Mouse (Mus musculus) gastrocnemius, postnatal 25 days (tissue): ENCODE data around the gene Magi1. TPM values are rescaled to one million over a fixed set of nuclear protein-coding genes. Genes with fewer than 3 reads are reported as not detected.
"Not testable (repeated sequence)": the region's sequence is repeated elsewhere in the genome, so short reads cannot be mapped to it uniquely, and the experiment has no call there.

Source experiments
- DNase-seq: peaks from one replicate; pipeline ENCODE4 v3.0.0; 2022
- total RNA-seq, 2 experiments: library from RNA; stranded (reverse); gene quantifications; 1 replicate in 1 of 2; 2 replicates in 1 of 2; pipeline ENCODE4 v1.2.3; 2021

Magi1 gene
- total RNA-seq, 2 experiments from 2014 or later: 3.5 to 3.9 TPM

DNA sequence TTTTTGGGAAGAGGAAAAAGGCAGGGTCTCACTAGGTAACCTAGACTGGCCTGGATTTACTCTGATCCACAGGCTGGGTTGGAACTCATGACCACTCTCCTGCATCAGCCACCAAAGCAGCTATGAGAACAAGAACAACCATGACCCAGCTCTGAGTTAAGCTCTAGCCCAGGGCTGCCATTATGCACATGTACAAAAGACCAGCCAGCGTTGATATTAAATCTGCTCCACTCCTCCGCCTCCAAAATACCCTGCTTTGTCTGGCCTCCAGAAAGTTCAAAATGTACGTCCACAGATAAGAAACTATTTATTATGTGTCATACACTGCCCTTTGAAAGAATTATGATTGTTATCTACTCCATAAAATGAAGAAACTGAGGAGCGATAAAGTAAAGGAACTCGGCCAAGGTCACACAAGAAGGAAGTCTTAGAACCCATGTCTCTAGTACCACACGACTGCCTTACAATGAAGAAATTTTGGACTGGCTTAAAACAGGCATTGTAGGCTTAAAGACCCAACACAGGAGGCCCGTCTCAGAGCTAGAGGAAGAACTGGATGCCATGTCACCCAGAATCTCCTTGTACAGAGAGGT, 223.0 kb downstream of the Magi1 start:
- DNase-seq: no peak

DNA sequence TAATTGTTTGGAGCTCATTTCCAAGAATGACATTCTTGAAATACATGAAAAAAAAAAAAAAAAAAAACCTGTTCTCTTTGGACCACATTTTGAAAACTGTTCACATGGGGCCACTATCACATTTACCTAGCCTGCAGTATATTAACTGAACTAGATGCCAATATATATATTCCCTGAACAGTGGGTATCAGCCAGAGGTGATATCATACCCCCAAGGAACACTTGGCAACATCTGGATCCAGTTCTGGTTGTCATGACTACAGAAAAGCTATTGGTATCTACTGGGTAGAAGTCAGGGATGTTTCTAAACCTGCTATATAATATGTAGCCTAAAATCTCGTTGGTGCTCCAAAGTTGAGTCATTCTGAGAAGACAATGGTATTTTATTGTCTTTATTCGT, 224.6 kb downstream of the Magi1 start:
- no peak for DNase-seq

DNA sequence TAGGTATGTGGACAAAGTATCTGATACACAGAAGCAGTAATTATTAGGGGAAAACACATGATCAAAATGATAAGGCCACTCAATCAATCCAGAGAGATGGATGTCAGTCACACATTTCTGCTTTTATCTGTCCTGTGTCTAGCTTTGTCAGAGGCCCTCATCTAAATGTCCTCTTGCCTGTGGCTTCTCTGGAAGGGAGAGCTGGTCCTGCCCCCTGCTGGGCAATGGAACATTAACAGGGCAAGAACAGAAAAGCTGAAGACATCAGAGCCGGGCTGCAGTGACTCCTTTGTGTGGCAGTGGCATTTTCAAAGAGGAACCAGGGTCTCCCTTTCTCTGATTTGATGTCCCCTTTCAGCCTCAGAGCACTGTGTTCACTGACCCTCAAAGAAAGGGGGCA, 229.8 kb downstream of the Magi1 start:
- DNase-seq: no peak

DNA sequence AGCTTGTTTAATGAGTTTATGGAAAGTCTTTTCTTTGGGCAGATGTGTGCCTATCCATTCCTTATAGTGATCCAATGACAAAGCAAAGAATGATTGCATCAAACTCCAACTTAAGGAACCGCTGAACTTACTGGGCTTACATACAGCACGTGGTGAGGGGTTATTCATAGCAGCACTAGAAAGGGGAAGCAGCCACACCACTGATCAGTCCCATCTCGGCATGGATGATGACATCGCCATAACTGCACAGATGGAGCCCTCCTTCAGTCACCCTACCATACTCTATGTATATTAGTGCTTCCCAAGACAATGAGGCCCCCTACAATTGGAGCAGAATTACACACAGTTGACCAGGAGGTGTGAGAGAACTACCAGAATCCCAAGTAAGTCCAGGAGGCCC, 238.5 kb downstream of the Magi1 start:
- no peak for DNase-seq

DNA sequence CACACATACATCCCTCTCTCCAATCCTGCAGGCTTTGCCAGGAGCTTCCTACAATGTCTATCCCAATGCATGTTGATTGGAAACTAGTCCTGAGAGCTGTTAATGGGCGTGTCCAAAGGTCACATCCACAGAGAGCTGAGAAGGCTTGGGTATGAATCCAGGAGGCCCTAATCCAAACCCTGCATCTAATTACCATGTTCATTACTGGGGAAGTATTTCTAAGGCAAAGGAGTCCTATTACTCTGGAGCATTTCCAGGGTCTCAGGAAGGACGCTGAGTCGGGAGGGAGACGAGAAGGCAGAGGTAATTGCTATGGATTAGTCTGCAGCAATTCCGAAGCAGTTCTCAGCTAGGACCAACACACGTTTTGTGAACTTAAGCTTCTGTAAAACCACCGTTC, 240.3 kb downstream of the Magi1 start:
- DNase-seq: no peak

DNA sequence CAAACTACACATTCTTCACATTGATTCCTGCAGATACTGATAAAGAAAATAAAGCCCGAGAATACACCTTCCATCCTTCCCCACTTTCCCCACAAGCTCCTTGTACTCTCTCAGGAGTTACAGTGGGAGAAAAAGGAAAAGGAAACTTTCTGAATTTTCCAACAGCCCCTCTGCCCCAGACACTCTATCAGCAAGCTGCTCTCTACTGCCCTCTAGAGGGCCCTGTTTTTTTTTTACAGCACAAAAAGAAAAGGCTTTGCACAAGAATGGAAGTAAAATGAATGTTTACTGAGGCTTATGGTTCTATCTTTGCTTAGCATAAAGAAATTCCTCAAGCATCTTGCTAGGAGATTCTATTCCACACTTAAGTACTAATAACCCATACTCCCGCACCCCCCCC, 243.6 kb downstream of the Magi1 start:
- DNase-seq: no peak

DNA sequence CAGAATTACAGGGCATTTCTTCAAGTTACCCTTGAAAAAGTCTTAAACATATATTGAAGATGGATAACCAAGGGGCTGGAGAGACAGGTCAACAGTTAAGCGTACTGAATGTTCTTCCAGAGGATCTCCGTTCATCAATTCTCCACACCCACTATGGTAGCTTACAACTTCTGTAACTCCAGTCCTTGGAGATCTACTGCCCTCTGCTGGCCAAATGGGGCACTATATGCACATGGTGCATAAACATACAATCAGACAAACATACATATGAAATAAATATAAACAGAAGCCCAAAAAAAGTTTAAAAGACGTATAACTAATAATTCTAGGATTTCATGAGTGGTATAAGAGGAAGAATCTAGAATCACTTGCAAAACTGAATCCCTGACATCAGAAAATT, 244.8 kb downstream of the Magi1 start:
- DNase-seq: no peak

DNA sequence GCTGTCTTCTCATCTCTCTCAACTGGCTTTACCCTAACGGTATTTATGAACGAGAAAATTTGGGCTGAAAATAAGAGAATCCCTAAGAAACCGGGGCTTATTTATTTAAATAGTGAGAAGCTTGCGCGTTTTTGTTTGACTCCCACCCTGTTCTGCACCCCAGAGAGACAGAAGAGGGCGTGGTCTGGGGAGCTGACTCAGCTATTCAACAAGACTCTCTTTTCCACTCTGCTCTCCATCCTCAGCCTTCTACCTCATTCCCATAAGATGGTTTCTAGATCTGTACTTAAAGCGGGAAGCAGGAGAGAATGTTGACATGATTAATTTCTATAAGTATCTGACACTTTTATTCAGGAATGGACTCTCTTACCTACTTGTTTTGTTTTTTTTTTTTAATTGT, 247.2 kb downstream of the Magi1 start:
- DNase-seq: no peak

DNA sequence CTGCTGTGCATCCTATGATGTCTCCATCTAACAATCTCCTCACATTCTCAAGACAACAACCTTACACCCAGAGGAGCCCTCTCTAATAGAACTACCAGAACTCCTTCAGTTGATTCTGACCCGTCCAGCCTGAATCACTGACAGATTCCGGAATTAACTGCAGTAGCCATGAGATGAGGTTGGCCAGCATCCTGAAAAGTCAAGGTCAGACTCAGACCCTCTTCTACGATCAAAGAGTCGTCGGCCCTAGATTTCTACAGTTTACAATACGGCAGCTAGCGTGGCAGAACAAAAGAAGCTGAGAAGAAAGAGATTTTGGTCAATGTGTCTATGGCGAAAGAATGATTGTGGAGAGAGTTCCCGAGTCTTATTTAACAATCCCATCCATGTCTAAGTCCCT, 257.4 kb downstream of the Magi1 start:
- DNase-seq: no peak

DNA sequence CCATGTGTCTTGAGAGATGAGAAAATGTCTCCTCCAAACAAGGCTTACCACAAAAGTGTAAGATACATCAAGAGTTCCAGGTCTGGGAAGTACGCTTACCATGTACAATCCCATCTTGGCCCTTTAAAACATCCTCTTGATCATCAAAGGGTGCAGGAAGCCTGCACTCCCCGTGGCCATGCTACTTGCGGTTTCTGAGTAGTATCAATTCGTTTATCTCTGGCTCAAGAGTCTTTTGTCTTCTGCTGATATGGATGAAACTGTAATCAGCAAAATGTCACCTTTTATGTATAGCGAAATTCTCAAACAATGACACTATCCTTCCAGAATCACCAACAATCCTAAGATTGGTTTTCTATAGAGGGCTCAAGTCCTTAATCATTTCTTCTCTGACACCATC, 261.3 kb downstream of the Magi1 start:
- no peak for DNase-seq

DNA sequence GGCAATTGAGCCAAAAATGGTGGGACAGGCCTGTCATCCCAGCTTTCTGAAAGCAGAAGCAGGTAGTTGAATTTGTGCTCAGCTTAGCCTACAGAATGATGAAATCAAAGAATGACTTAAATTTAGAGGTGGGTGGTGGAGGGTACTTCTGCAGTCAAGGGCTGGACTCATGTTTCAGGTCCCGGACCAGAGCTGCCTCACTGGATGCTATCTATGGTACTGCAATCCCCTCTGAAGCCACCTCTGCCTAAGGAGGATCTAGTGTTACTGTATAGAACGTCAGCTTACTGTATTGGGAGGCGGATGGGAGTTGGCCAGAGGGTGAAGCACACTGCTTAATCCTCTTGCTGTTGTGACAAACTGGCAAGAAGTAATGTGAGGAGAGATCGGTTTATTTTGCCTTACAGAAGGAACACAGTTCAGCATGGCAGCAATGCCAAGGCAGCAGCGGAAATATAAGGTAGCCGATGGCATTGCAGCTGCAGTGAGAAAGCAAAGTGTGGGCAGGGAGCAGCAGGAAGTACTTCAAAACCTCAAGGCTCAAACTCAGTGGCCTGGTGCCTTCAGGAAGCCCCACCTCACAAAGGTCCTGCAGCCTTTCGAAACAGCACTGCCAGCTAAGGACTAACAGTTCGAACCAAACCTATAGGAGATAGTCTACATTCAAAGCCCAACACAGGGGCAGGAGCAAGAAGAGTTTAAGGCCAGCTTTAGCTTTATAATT, 262.3 kb downstream of the Magi1 start:
- no peak for DNase-seq

DNA sequence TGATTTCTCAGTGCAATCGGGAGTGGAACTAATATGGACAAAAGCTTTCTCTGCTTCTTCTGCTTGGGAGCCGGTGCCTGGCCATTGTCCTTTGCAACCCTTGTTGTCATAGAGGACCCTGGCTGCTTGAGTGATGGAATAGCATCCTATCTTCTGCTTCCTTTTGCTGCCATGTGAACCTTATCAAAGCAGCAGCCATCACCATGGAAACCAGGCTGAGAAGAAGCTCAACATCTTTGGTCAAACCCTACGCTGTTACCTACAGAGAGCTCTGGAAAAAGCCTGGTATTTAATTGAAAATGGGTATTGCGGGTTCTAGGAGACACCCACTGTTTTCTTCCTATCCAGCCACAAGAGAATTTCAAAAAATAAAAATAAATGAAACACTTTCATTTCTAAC, 263.2 kb downstream of the Magi1 start:
- no peak for DNase-seq

DNA sequence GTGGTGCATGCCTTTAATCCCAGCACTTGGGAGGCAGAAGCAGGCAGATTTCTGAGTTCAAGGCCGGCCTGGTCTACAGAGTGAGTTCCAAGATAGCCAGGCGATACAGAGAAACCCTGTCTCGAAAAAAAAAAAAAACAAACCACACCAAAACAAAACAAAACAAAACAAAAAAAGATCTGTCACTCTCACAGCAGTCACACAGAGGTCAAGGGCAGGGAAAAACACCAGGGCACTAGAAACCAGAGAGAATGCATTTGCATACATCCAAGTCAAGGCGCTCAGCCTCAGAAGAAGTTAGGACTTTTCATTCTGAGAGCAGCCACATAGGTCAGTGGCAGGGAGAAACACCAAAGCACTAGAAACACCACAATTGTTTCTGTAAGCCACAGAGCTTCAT, 263.8 kb downstream of the Magi1 start:
- no peak for DNase-seq

DNA sequence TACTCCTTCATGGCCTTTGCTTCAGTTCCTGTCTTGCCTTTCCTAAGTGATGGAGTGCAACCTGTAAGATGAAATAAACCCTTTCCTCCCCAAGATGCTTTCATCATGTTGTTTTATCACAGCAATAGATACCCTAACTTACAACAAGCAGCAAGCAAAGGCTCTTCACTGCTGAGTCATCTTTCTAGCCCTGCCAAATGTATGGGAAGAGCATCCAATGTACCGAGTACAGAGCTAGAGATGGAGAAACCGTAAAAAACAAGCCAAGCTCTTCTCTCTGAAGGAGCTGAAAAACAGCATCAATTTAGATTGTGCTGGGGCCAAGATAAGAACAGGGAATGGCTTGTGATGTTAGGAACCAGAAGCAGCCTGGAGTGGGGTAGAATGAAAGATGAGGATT, 270.0 kb downstream of the Magi1 start:
- no peak for DNase-seq

DNA sequence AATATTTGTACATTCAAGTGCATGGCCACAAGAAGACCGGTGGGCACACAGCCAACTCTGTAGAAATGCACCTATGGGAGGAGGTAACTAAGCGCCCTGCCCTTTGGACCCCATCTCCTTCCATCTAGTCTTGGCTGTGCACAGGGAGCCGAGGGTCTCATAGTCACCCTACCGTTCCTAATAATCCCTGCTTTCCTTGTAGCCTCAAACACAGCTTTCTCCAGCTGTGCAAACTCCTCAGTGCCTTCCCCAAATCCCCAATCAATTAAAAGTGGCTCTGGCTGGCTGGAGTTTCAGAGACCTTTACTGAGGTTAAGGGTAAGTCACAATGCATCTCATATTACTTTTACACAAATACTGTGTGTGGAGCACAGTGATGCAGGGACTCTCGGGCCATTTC, 271.8 kb downstream of the Magi1 start:
- no peak for DNase-seq

DNA sequence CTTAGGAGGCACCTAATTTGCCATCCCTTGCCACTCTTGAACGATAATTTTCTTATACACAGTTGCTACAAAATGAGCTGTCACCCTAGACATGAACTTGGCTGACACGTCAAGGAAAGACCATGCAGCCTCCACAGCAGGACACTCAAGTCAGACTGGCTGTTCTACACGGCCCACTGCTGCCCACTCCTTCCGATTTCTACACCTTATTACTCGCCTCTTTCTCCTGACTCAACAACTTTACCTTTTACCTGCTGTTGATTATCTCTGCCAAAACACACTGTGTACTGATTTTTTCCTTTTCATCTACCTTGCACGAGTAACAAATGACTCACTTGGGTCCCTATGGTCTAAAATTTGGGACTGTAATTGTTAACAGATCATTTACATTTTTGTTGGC, 272.2 kb downstream of the Magi1 start:
- no peak for DNase-seq

DNA sequence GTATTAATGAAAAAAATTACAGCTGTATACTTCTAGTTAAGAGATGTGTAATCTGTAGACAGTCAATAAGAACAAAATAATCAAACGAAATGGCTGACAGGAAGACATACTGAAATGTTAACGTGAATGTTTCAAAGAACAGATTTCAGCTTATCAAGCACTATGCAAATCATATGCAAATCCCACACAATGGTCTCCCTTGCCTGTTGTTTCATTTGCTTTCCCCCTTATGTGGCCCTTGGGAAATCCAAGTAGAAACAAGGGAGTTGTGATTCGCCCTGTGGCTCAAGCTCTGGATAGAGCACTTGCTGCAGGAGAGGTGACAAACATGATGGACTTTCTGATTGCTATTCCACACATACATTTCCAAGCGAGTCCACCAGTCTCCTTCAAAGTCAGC, 275.1 kb downstream of the Magi1 start:
- no peak for DNase-seq

DNA sequence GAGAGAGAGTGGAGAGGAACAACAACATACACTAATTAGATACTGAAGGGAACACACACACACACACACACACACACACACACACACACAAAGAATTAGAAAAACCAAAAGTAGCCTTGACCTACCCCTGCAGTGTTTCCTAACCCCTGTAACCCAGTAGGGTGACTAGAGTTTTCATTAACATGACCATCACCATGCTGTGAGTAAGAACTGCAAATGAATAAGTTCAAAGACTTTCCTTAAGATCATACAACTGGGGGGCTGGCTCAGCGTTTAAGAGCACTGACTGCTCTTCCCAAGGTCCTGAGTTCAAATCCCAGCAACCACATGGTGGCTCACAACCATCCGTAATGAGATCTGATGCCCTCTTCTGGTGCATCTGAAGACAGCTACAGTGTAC, 280.1 kb downstream of the Magi1 start:
- not testable (repeated sequence) for DNase-seq

DNA sequence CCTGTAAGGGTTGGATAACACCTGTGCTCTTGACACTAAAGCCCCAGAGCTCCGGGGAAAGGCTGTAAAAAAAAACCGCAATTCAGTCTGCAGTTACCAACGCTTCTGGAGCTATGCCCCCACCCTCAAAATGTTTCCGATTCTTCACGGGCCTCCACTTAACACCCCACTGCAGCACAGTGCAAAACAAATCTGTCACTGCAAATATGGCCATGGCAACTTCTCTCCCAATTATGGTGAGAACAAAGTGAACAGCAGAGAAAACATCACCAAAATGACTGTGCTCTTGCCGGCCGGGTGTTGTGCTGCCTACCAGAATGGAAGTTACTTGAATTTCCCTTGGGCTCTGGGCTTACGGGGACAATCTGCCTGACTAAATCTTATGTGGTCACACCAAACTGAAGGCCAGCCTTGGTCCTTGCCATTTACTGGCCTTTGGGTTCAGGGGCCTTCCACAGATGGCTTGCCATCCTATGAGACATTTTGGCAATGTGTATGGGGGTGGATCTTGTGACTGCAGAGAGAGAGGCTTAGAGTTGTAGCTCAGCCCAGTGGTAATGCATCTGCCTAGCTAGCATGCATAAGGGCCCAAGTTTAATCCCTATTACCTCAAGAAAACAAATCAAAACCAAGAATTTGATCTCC, 286.8 kb downstream of the Magi1 start:
- no peak for DNase-seq

DNA sequence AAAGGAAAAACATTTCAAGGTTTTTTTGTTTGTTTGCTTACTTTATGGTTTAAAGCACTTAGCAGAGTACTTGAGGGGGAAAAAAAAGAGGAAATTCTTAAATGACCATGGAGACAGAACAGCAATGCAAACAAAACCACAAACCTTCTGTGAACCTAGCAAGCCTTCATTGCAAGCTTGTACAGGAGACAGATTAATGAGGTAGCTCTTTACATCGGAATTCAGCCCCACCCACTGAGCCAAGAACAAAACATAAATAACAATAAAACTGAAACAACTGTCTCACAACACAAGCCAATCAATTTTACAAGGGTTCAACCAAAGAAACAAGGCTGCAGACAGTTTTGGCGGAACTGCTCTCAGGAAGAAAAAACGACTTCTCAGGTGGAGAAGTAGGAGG, 296.2 kb downstream of the Magi1 start:
- DNase-seq: no peak

DNA sequence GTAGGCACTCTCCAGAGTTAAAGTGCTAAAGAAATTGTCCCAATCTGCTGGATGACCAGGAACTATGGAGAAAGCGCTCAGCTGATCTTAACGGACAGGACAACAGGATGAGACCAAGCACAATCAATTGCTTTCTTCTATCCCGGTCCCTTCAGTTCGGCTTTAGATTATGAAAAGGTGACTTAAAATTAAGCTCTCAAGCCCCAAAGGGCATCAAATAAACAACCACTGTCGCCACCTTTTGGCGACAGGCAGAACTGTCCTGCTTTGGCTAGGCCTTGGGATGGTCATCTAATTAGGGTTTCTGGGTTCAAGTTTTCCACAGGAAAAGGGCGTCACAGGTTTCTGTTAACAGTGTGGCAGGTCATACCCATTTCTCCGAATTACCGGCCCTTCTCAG, 298.6 kb downstream of the Magi1 start:
- DNase-seq: no peak

DNA sequence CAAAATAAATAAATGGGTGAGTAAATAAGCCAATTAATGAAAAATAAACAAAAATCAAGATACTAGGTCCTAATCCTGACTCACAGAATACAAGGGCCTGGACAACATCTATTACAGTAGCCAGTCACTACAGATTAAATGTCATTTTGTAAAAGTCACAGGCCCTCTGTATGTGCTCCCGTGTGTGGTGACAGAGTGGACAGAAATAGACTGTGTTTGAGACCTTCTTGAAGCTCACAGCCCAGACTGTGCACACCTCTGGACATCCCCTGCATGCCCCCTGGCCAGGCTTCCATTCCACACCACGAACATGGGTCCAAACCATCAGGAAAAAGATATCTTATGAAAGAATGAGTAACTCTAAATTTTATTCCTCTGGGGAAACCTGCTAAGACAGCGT, 300.2 kb downstream of the Magi1 start:
- no peak for DNase-seq

DNA sequence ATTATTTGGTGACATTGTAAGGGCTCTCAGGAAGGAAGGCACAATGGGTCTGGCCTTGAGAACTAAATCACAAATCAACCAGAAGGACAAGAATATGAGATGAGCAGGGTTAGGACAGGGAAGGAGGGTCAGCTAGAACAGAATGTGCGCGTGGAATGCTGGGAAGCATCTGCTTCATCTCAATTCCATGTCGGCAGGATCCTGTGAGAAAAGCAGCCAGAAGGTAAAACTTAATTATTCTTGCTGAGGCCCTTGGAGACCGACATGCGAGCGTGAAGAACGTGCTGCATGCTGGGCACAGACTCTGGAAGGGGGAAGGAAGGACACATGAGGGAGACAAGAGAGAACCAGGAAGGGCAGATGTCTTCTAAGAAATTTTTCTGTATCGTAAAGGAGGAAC, 302.5 kb downstream of the Magi1 start:
- DNase-seq: no peak

DNA sequence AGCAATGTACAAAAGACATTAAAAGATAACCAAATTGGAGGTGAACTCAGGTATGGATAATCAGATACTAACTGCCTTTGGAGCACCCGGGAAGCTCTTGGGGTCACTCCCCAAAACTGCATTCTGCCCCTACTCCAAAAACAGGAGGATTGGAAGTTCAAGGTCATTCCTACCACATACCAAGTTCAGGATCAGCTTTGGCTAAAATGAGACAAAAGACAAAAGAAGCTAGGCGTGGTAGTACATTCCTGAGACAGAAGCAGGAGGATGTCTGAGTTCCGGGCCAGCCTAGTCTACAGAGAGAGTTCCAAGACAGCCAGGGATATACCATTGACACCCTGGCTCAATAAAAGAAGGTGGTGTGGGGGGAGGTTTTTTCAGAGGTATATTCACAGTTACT, 304.5 kb downstream of the Magi1 start:
- DNase-seq: no peak
